Mouse (Mus musculus) CD4-positive helper T cell, adult 2 months (primary cell): Measurements from ENCODE around the gene Med13l.

Source experiments
- DNase-seq: peaks from one replicate; pipeline ENCODE4 v3.0.0-alpha.2; 2012; ENCODE audit warnings: low read depth, missing footprints, low spot score

Med13l gene

DNA sequence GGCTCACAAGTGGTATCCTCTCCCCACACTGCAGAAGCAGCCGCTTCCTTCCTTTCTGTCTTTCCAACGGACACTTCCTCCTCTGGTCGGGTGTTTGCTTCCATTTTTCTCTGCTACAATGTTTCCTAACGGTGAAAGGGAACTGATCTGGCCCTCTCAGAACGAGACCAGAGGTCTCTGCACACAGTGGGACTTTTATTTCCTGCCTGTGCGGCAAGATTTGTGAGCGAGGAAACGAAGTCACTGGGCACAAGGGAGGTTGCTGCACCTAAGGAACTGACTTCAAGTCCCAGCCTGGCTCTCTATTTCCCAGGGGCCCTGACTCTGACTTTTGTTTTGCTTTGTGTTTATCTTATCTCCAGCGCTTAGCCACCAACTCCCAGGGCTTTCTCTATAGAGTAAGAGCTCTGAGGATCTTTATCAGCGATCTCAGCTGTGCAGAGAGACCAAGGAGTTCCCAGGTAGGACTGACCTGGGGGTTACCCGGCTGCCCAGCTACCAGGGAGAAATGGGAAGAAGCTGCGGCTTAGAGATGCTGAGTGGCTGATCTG lies 4.0 kb upstream of the Med13l start:
- DNase-seq = no peak

DNA sequence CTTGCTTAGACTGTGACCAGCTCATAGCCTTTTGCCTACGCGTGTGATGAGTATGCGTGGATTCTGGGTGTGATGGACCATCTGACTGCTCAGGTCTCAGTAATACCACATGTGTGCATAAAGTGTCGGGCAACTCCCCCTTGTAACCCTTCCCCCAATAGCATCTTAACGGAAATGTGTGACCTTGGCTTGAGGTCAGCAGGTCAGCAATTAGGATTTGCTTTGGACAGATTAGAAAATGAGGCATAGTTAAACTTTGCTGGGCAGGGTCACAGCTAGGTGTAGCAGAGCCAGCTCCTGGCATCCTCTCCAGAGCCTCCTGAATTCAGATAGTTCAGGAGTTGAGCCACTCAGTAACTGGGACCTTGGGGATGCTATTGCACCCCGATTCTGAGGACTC lies 1.6 kb upstream of the Med13l start:
- no peak for DNase-seq

DNA sequence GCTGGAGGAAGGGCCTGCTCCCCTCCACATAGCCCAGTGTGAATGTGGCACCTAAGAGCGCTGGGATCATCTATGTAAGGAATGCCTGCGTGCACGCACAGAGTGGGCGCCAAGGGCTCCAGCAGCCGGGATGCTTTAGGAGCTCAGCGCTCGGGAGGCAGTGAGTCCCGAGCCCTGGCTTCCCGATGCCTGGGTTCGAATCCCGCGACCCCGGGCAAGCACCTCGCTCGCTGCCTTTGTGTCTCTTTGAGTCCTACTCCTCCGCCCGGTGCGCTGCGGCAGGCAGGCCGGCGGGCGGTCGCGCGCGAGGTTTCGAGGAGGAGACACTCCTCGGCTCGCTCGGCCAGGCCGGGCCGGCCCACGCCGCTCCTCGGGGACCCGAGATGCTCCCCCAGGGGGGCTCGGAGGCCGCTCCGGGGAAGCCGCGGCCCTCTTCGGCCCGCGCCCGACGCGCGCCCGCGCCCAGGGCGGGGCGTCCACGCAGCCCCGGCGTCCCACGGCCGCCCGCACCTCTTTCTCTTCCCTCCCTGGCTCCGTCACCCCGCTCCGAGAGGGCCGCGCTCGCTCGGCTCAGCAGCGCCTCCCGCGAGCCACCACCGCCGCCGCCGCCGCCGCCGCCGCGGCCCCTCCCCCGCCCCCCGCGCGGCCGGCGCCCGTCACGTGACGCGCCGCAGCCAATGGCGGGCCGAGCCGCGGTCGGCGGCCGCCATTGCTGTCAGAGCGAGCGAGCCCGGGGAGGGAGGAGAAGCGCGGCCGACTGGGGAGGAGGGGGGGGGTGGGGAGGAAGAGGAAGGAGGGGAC lies 695 bp upstream of the Med13l start:
- peak; percentile 88 for DNase-seq

DNA sequence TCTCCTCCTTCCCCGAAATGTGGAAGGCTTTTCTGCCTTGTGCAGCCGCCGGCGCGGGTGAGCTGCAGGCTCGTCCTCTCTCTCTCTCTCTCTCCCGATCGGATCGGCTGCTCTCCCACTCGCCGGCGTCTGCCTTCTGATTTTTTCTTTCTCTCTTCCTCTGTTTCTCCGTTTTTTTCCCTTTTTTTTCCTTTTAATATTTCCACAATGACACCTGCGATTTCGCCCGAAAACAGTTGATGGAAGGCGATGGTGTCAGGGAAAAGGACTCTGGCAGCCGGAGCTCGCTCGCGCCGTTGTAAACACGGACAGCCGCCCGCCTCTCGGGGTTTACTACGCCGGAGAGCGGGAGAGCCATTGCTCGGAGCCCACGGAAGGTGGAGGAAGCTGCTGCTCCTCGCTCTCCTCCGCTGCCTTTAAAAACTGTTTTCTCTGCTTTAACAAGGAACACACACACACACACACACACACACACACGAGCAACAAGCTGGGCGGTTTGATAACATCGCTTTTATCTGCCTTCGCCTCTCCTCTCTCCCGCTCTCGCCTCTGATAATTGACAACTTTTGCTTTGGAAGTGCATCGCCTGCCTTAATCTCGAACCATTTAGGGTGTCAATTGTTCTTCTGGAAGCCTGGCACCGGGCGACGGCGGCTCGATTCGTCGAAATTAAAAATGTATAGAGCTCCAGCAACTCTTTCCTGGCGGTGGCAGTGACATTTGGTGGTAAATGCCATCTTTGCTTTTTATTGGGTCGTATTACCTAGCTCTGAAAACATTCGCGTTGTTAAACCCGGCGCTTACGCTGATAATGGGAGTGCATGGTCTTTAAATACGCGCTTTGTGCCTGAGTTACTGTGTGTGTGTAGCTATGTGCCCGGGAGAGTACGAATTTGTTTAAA lies 858 bp downstream of the Med13l start:
- DNase-seq = peak; percentile 68

DNA sequence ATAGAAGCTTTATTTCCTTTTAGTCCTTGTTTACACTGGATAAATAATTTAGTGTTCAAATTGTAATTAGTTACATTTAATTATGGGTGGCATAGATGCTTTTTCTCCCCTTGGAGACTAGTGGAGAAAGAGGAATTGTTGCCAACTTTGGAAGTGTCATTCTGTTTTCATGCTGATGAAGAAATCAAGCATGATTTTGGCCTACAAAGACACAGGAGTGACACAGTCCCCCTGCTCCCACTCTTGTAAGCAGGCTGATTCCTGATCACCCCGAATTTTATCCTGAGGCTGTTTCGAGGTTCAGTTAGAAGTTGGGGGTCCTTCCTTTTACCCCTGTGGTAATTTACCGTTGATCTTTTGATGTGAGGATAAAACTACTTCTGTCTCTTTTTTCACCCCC lies 1.7 kb downstream of the Med13l start:
- no peak for DNase-seq

DNA sequence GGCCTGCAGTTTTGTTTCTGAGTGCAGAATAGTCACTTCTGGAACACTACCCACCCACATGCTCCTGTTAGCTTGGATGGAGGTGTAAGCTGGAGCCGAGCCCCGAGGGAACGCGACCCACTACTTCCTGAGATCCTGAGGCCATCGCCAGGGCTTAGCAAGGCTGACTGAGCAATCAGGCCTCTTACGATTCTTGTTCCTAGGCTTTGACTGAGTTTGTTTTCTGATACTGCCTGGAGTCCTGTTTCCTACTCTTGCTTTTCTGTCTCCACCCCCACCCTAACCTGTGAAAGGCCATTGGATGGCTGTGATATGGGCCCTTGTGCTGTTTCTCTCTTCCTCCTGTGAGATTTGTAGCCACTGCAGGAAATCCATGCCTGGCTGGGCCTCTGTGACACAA lies 3.1 kb downstream of the Med13l start:
- peak; percentile 42 for DNase-seq

DNA sequence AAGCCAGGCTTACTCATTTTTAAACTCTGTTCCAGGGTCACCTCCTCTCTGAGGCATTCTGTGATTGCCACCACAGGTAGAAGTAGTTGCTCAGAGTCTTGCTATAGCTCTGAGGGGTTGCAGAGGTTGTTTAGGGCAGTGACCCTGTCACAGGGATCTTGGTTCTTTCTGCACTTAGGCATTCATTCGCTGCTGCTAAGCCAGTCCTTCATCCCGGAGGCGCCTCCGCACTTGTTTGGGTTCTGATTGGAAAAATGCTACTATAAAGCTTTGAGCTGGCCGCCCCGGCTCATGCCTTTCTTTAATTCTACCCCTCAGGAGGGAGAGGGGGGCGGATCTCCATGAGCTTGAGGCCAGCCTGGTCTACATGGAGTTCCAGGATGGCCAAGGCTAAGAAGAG lies 6.9 kb downstream of the Med13l start:
- DNase-seq = no peak

DNA sequence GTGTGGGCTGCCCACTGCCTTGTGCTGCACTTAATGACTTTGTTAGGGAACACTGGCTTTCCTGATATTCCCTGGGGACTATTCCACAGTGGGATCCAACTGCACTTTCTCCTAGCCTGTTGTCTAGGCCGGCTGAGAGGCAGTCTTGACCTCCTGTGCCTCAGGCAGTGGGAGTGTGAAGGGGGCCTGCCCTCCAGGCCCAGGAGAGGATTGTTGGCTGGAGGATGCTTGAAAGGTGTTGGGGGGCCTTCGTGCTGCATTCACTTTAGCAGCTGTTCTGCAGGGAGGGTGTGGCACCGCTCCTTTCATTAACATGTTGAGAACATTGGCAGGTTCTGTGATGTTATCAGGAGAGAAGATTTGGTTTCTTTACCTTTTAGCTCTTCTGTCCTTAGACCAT lies 8.5 kb downstream of the Med13l start:
- DNase-seq = no peak

DNA sequence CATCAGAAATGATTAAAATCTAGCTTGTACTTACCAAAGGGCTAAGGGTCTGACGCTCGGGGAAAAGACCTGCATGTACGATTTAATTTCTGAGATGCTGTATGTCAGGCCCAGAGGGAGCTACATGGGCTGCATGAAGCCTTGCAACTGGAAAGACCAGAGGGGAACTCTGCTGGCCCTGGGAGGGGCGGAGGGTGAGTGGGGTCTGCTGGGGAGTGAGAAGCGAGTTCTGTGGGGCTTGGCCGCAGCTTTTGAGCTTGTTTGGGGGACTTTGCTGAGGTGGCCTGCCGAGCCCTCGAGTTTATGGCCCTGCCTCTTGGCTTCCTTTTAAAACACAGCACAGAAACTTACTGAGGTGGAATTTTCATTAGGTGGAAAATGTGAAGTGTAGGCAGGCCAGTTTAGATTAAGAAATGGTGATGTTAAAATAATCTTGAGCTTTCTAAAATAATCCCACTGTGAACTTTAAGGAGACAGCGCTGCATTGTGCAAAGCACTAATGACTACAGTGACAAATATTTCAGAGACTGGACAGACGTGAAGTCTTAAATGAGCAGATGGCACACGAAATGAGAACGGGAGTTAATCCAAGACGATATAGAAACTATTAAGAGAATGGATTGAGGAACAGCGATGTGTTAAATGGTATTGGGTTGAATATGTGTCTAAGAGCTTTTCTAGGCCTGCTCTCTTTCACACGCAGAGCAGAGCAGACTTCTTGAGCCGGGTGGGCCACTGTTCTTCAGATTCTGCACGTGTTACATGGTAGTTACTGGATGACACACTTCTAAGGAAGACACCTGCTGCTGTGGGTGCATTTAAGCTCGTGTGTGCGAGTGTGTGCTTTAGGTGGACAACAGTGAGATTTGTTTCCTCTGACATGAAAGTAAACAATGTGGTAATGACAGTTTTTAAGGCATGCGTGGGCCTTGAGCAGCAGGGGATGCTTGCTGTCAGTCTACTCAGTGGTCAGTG lies 9.4 kb downstream of the Med13l start:
- no peak for DNase-seq

DNA sequence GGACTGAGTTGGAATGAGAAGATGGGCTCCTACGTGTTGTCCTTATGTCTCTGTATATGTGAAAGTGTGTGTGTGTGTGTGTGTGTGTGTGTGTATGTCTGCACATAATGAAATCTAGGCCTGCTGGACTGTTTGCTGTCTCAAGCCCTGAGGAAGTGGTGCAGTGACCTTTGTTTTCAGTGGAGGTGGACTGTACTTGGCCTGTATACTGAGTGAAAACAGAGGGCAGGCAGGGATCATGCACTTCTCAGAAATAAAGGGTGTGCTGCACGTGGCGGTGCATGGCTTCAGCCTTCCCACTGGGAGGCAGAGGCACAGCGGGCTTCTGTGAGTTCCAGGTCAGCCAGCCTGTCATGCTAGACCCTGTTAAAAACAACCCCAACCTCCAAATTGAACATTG lies 11.0 kb downstream of the Med13l start:
- DNase-seq = no peak

DNA sequence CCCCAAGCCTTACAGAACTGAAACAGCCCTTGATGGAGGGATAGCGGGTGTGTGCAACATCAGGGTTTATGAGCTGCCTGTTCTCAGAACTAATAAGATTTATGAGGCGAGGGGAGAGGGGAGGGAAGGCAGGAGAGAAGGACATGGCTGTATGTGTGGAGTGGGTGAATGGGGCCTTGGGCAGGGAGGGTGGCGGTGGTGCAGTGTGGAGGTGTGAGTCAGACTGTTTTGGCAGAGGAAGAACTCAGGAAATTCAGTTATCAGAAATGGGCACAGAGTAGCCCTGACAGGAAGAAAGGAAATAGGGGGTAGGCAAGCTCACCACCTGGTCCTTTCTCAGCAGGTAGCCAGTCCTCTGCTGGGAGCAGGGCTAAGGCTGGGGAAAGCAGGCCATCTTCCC lies 13.8 kb downstream of the Med13l start:
- no peak for DNase-seq

DNA sequence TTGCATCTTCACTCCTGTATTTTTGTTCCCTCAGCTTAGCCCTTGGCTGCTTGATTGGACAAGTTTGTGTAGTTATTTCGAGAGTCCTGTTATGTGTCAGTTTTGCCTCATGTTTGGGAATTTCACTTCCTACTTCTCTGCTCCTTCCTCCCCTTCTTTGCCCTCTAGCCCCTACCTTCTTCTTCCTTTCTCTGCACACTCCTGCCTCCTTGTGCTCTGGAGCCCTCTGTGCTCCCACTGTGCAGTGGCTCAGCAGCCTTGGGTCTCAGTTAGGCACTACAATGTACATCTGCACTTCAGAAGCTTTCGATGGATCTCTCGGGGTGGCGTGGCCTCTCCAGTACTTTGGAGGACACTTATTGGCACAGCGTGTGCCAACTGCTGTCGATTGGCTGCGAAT lies 14.5 kb downstream of the Med13l start:
- no peak for DNase-seq

DNA sequence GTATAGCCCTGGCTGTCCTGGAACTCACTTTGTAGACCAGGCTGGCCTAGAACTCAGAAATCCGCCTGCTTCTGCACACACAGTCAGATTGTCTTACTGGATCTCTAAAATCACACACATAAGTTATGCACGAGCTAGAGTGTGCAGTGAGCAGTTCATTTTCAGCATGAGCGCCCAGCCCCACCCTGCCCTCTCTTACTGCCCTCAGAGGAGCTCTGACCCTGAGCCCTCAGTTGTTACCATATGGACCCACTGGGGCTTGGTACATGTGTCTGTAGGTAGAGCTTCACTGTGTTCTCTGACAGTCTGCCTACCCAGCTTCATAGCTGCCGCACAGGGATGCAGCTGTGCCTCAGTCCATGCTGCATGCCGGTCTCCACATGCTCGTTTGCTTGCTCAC lies 15.4 kb downstream of the Med13l start:
- no peak for DNase-seq

DNA sequence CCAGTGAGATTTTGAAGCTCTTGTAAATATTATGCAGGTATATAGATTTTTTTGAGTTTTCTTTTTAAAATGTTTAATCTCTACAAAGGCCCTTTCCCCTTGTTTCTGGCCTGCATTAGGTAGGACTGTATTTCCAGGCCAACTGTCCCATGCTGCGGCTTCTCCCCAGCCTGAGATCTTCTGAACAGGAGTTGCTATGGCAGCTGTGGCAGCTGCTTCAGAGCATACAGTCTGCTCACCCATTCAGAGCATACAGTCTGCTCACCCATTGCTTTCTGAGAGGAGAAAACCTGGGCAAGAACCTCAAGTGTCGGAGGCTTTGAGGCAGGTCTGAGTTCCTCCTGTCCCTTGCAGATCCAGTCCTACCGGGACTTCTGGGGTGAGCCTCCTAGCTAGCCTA lies 16.3 kb downstream of the Med13l start:
- DNase-seq = no peak

DNA sequence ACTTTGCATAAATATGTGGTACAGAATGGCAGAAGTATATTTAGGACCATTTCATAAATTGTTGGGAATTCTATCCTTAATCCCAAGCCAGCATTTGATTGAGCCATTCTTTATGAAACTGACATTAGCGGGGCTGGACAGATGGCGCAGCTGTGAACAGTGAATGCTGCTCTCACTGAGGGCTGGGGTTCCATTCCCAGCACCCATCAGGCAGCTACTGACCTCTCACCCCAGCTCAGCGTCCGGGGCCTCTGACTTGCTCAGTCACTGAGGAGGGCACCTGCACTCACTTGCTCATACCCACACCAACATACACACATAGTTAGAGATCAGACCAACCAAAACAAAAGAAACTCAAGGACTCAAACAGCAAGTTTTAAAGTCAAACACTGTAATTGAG lies 24.9 kb downstream of the Med13l start:
- DNase-seq = no peak

DNA sequence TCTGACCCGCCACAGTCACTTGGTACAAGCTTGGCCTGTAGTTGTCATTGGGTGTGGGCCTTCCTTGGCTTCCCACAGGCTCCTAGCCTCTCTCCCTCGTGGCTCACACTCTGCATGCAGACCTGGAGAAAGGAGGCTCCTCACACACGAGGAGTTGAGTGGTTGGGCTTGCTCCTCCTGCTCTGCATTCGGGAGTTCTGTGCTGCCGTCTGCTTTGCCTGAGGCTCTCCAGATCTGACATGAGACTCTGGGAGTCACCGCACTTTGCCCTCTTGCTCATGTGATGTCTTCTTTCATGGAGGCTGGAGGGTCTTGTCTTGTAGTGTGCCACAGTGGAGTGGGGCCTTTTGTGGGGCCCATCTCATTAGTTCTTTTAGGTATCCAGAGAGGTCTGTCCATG lies 26.1 kb downstream of the Med13l start:
- no peak for DNase-seq

DNA sequence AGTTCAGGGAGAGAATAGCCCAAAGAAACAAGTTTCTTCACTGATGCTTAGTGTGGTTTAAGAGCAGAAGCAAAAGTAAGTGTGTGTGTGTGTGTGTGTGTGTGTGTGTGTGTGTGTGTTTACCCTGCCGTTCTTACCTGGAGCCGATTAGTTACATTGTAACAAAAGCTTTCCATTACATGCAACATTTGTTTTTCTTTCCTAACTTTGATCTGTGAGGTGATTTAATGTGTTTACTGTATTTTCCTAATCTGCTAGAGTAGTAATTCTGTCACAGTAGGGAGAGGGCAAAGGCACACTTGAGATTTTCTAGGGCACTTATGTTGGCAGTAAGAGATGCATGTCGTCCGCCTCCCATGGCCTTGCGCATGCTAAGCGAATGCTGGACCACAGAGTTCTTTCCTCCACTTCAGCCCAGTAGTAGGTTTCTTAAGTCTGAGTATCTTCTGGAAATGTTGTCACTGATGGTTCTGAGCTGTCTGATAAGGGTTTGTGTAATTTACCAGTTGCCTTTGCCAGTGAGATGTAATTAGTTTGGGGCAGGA lies 28.0 kb downstream of the Med13l start:
- DNase-seq = peak; percentile 72

DNA sequence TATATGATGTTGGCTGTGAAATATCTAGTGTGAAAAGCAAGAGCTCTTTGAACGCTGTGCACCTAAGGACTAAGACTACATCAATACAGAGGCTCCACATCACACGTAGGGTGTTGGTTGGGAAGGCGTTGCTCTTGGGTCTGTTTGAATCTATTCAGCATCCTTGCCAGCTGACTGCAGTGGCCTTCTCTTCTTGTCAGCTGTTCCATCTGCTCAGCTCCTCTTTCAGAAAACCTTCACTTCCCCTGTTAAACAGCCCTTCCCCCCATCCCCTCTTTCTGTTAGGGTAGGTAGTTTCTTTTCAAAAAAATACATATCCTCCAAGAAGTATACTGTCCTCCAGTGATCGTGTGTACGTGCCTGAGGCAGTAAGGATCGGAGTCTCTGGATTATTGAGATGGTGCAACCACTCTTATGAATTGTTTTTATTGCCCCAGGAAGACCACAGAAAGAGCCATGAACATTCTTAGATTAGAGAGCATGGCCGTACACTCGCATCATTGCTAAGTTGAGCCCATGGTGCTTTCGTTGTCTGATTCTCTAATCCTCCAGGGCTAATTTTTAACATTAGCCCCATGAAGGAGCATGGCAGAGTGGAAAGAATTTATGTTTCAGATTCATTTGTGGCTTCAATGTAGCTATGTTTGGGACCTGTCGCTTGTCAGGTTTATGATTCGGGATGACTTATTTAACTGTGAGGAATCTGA lies 28.9 kb downstream of the Med13l start:
- peak; percentile 41 for DNase-seq

DNA sequence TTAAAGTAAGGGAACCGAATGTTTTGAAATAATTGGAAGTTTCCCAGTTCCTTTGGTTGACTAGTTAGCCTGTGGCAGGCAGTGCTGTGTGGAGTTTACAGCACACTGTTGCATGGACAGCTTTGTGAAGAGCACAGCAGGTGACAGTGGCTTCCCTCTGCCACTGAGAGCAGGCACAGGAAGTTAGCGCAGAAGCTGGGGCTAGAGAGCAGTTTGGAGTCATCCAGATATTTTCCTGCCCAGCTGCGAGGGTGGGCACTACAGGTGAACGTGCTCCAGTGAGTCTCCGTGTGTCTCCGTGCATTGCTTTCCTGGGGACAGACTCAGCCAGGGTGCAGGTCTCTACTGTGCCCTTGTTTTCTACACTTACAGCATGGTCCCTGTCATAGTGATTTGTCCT lies 30.4 kb downstream of the Med13l start:
- peak; percentile 39 for DNase-seq

DNA sequence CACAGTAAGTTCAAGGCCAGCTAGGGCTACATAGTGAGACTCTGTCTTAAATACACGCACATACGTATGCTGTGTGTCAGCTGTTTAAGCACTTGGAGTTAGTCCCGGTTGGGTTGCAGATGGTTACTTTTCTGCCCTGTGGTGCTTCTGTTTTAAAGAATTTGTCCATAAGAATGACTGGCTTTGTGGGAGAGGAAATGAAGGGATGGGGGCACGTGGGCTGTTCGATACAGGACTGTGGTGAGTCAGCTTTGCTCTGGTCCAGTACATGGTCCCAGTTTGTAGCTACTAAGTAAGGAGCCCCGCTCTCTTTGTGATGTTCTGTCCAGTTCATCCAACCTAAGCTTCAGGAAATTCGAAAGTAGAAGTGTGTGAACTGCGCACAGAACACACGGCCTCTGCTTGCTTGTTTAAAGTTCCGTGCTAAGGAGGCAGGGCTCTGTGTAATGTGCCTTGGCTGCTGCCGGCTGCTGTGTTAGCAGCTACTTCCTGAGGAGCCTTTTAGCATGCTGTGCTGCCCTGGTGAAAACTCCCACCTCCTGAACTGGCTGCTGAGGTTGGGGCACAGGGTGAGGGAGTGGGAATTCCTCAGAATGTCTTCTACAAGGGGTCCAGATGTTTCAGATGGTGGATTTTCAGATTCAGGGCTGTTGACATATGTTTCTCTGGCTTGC lies 31.5 kb downstream of the Med13l start:
- peak; percentile 41 for DNase-seq
